Mouse (Mus musculus): ENCODE results near the gene Usp35.
A peak's percentile ranks its signal among the peaks of the same experiment; 100 is the strongest.

The Usp35 gene

GRCm38 (mm10) chr7:97346111-97346821 is 14.4 kb upstream of the Usp35 start:
- no peak for DNase-seq

- peak; percentile 70 for DNase-seq
Measured at GRCm38 (mm10) chr7:97345229-97345871, 13.5 kb upstream of the Usp35 start.

- no peak for DNase-seq
Measured at GRCm38 (mm10) chr7:97344655-97345054, 12.8 kb upstream of the Usp35 start.

GRCm38 (mm10) chr7:97342961-97343360 is 11.1 kb upstream of the Usp35 start:
- DNase-seq: no peak

GRCm38 (mm10) chr7:97340907-97341849 is 9.4 kb upstream of the Usp35 start:
- no peak for DNase-seq

GRCm38 (mm10) chr7:97339623-97340022 is 7.8 kb upstream of the Usp35 start:
- no peak for DNase-seq

- DNase-seq: no peak
Measured at GRCm38 (mm10) chr7:97338593-97338992, 6.8 kb upstream of the Usp35 start.

GRCm38 (mm10) chr7:97336678-97337077 is 4.9 kb upstream of the Usp35 start:
- DNase-seq: no peak

GRCm38 (mm10) chr7:97334406-97334805 is 2.6 kb upstream of the Usp35 start:
- peak; percentile 74 for DNase-seq

GRCm38 (mm10) chr7:97333113-97333898 is 1.5 kb upstream of the Usp35 start:
- DNase-seq: peak; percentile 71

GRCm38 (mm10) chr7:97332667-97333041 is 834 bp upstream of the Usp35 start:
- DNase-seq: no peak

- DNase-seq: peak; percentile 76
Measured at GRCm38 (mm10) chr7:97330931-97331645, 732 bp downstream of the Usp35 start.

- DNase-seq: peak; percentile 75
Measured at GRCm38 (mm10) chr7:97329676-97330075, 2.1 kb downstream of the Usp35 start.

GRCm38 (mm10) chr7:97328891-97329588 is 2.8 kb downstream of the Usp35 start:
- DNase-seq: peak; percentile 83

- DNase-seq: peak; percentile 40
Measured at GRCm38 (mm10) chr7:97327376-97327775, 4.4 kb downstream of the Usp35 start.

- DNase-seq: no peak
Measured at GRCm38 (mm10) chr7:97325156-97325985, 6.4 kb downstream of the Usp35 start.

- DNase-seq: no peak
Measured at GRCm38 (mm10) chr7:97324342-97324741, 7.5 kb downstream of the Usp35 start.

- DNase-seq: no peak
Measured at GRCm38 (mm10) chr7:97317706-97318105, 14.1 kb downstream of the Usp35 start.

GRCm38 (mm10) chr7:97315656-97316055 is 16.2 kb downstream of the Usp35 start:
- DNase-seq: no peak

GRCm38 (mm10) chr7:97314646-97315045 is 17.2 kb downstream of the Usp35 start:
- DNase-seq: peak; percentile 26
